Mouse (Mus musculus) MEL (cell line): ENCODE measurements around the gene Chst15. TPM values are rescaled to one million over a fixed set of nuclear protein-coding genes. Genes with fewer than 3 reads are reported as not detected.

Experiments
- DNase-seq: peaks from one replicate; pipeline ENCODE4 v3.0.0; 2011; ENCODE audit warnings: low read depth, low spot score
- H3K27ac ChIP-seq: 2 replicates; pipeline ENCODE4 v1.5.1; 2012; ENCODE audit warnings: low read depth, mild to moderate bottlenecking, control low read depth, low read length, moderate library complexity; ENCODE audit not compliant: control insufficient read depth
- H3K27me3 ChIP-seq, 2 experiments: fragments of 150-350 bp in 1 of 2; sonication (generic) in 1 of 2; 2 replicates each; pipeline ENCODE4 v1.6.1; 2012; ENCODE audit warnings: low read length in 2 of 2, mild to moderate bottlenecking in 2 of 2, improper control_type of control experiment in 1 of 2, moderate library complexity in 1 of 2; ENCODE audit not compliant: insufficient read depth in 2 of 2, control insufficient read depth in 1 of 2
- H3K36me3 ChIP-seq, 2 experiments: 2 replicates each; pipeline ENCODE4 v1.6.1; 2012 to 2014; ENCODE audit warnings: low read length in 2 of 2, improper control_type of control experiment in 1 of 2, inconsistent platforms in 1 of 2, mild to moderate bottlenecking in 1 of 2; ENCODE audit not compliant: insufficient read depth in 2 of 2, control insufficient read depth in 1 of 2
- H3K4me1 ChIP-seq, 2 experiments: fragments of 150-350 bp in 1 of 2; sonication (generic) in 1 of 2; 2 replicates each; pipeline ENCODE4 v1.6.1; 2012; ENCODE audit warnings: low read length in 2 of 2, improper control_type of control experiment in 1 of 2, mild to moderate bottlenecking in 1 of 2; ENCODE audit not compliant: insufficient read depth in 2 of 2, control insufficient read depth in 1 of 2
- H3K4me3 ChIP-seq, 2 experiments: fragments of 150-350 bp in 1 of 2; sonication (generic) in 1 of 2; 2 replicates each; pipeline ENCODE4 v1.5.1; 2012; ENCODE audit warnings: low read depth in 2 of 2, low read length in 2 of 2, mild to moderate bottlenecking in 2 of 2, moderate library complexity in 2 of 2, control low read depth in 1 of 2, improper control_type of control experiment in 1 of 2; ENCODE audit not compliant: control insufficient read depth in 1 of 2, insufficient read depth in 1 of 2
- H3K79me2 ChIP-seq: 2 replicates; pipeline ENCODE4 v1.6.1; 2012; ENCODE audit warnings: mild to moderate bottlenecking, low read length, moderate library complexity; ENCODE audit not compliant: control insufficient read depth, poor library complexity, insufficient read depth
- H3K9ac ChIP-seq: 2 replicates; pipeline ENCODE4 v1.6.1; 2012; ENCODE audit warnings: low read depth, mild to moderate bottlenecking, control low read depth, low read length, moderate library complexity; ENCODE audit not compliant: control insufficient read depth, poor library complexity, severe bottlenecking
- H3K9me3 ChIP-seq: fragments of 150-350 bp; sonication (generic); replicated peaks from 2 replicates; pipeline ENCODE4 v1.6.1; 2012; ENCODE audit warnings: mild to moderate bottlenecking, low read length, improper control_type of control experiment, moderate library complexity; ENCODE audit not compliant: insufficient read depth
- CHD1 ChIP-seq: IDR thresholded peaks from 2 replicates; pipeline ENCODE4 v1.6.1; 2012; ENCODE audit warnings: low read depth, mild to moderate bottlenecking, inconsistent platforms, low read length, improper control_type of control experiment
- CHD2 ChIP-seq: IDR thresholded peaks from 2 replicates; pipeline ENCODE4 v1.6.1; 2011; ENCODE audit warnings: low read length, improper control_type of control experiment
- ELF1 ChIP-seq: IDR thresholded peaks from 2 replicates; pipeline ENCODE4 v1.6.1; 2014; ENCODE audit warnings: low read depth, mild to moderate bottlenecking, inconsistent platforms, low read length, improper control_type of control experiment, moderate library complexity
- GATA1 ChIP-seq: IDR thresholded peaks from 2 replicates; pipeline ENCODE4 v1.6.1; 2011; ENCODE audit warnings: low read depth, low read length, improper control_type of control experiment
- HCFC1 ChIP-seq: IDR thresholded peaks from 2 replicates; pipeline ENCODE4 v1.6.1; 2012; ENCODE audit warnings: low read depth, mild to moderate bottlenecking, inconsistent platforms, low read length, improper control_type of control experiment, moderate library complexity
- JUND ChIP-seq: IDR thresholded peaks from 2 replicates; pipeline ENCODE4 v1.6.1; 2011; ENCODE audit warnings: low read depth, mild to moderate bottlenecking, improper control_type of control experiment, low read length
- KAT2A ChIP-seq: conservative IDR thresholded peaks from 2 replicates; pipeline ENCODE4 v1.6.1; 2012; ENCODE audit warnings: low read depth, low read length, improper control_type of control experiment, inconsistent platforms
- MAFK ChIP-seq: IDR thresholded peaks from 2 replicates; pipeline ENCODE4 v1.6.1; 2011; ENCODE audit warnings: low read depth, mild to moderate bottlenecking, low read length, improper control_type of control experiment, borderline replicate concordance
- MAZ ChIP-seq: IDR thresholded peaks from 2 replicates; pipeline ENCODE4 v1.6.1; 2012; ENCODE audit warnings: low read depth, mild to moderate bottlenecking, inconsistent platforms, low read length, improper control_type of control experiment
- MEF2A ChIP-seq: IDR thresholded peaks from 2 replicates; pipeline ENCODE4 v1.6.1; 2014; ENCODE audit warnings: low read depth, mild to moderate bottlenecking, inconsistent platforms, low read length, improper control_type of control experiment; ENCODE audit not compliant: poor library complexity, insufficient replicate concordance, severe bottlenecking; ENCODE audit errors: extremely low read depth
- MXI1 ChIP-seq: IDR thresholded peaks from 2 replicates; pipeline ENCODE4 v1.6.1; 2011; ENCODE audit warnings: mild to moderate bottlenecking, low read depth, low read length, improper control_type of control experiment
- MYB ChIP-seq: IDR thresholded peaks from 2 replicates; pipeline ENCODE4 v1.6.1; 2011; ENCODE audit warnings: mild to moderate bottlenecking, low read depth, low read length, improper control_type of control experiment
- MYC ChIP-seq: IDR thresholded peaks from 2 replicates; pipeline ENCODE4 v1.6.1; 2011; ENCODE audit warnings: low read depth, mild to moderate bottlenecking, low read length, improper control_type of control experiment, moderate library complexity
- RCOR1 ChIP-seq: IDR thresholded peaks from 2 replicates; pipeline ENCODE4 v1.6.1; 2012; ENCODE audit warnings: low read depth, mild to moderate bottlenecking, inconsistent platforms, low read length, improper control_type of control experiment
- SIN3A ChIP-seq: IDR thresholded peaks from 2 replicates; pipeline ENCODE4 v1.6.1; 2012; ENCODE audit warnings: low read length, improper control_type of control experiment, inconsistent platforms
- SMC3 ChIP-seq: IDR thresholded peaks from 2 replicates; pipeline ENCODE4 v1.6.1; 2011; ENCODE audit warnings: low read depth, low read length, improper control_type of control experiment
- UBTF ChIP-seq: IDR thresholded peaks from 2 replicates; pipeline ENCODE4 v1.6.1; 2012; ENCODE audit warnings: low read depth, mild to moderate bottlenecking, inconsistent platforms, low read length, improper control_type of control experiment, moderate library complexity, borderline replicate concordance; ENCODE audit not compliant: insufficient read depth
- USF1 ChIP-seq: IDR thresholded peaks from 2 replicates; pipeline ENCODE4 v1.6.1; 2014; ENCODE audit warnings: low read depth, mild to moderate bottlenecking, inconsistent platforms, low read length, improper control_type of control experiment, moderate library complexity
- ZC3H11A ChIP-seq: IDR thresholded peaks from 2 replicates; pipeline ENCODE4 v1.6.1; 2012; ENCODE audit warnings: low read depth, mild to moderate bottlenecking, inconsistent platforms, low read length, improper control_type of control experiment
- ZMIZ1 ChIP-seq: IDR thresholded peaks from 2 replicates; pipeline ENCODE4 v1.6.1; 2012; ENCODE audit warnings: low read depth, mild to moderate bottlenecking, inconsistent platforms, low read length, improper control_type of control experiment, moderate library complexity
- ZNF384 ChIP-seq: IDR thresholded peaks from 2 replicates; pipeline ENCODE4 v1.6.1; 2012; ENCODE audit warnings: low read depth, mild to moderate bottlenecking, inconsistent platforms, low read length, improper control_type of control experiment
- polyA plus RNA-seq, 2 experiments: library from polyadenylated mRNA; stranded (reverse) in 1 of 2; unstranded in 1 of 2; fragments of >175 nt in 1 of 2; fragments of >200 nt in 1 of 2; gene quantifications; 2 replicates each; pipeline versions ENCODE4 v1.2.1 to v1.2.4; 2012; ENCODE audit warnings: low replicate concordance in 2 of 2, low read depth in 1 of 2; ENCODE audit not compliant: insufficient read length in 2 of 2, insufficient read depth in 1 of 2, missing spikeins in 1 of 2
- total RNA-seq: library from RNA; depleted of rRNA; stranded (reverse); fragments of 300-350 nt; gene quantifications from 2 replicates; pipeline ENCODE4 v1.2.3, GENCODE M21; 2012

Chst15 gene
- total and polyA plus RNA-seq, 3 experiments, result 14.9 to 18.1 TPM; not detected in 1

DNA sequence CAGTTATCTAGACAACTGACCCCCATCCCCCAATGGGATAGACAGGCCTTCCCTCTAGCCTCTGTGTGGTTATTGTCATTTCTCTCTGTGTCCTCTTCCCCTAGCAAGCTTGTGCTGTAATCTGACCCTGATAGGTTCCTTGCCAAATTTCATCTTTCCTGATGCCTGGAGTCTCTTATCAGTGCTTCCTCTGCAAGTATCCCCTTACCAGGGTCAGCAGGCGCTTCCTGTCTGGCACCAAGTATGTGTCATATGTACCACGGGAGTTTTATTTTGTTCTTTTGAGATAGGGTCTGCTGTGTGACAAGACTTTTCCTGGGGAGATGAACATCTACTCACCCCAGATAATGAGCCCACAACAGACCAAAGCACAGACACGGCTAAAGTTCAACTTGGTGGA lies 38.4 kb downstream of the Chst15 start (continued):
- TF ChIP-seq ZNF384, result no peak

GRCm38 (mm10) chr7:132276287-132276686 lies 40.7 kb downstream of the Chst15 start:
- H3K4me3 ChIP-seq, result no peak overlapping the region
- no peak for DNase-seq
- H3K27me3 ChIP-seq, result no peaks in the 10 kb centered on the region
- no peak overlapping the region for H3K9ac ChIP-seq
- H3K36me3 ChIP-seq, result peaks cover 10 to 17% of the 10 kb centered on the region in 2 experiments
- TF ChIP-seq JUND, result no peak
- no peak for TF ChIP-seq ZMIZ1
- no peak for TF ChIP-seq ZC3H11A
- no peak for TF ChIP-seq MAZ
- TF ChIP-seq RCOR1, result no peak
- TF ChIP-seq SMC3, result no peak
- TF ChIP-seq GATA1, result no peak
- TF ChIP-seq ELF1, result no peak
- no peak for TF ChIP-seq SIN3A
- no peak for TF ChIP-seq MXI1
- no peak for TF ChIP-seq MYB
- no peak for TF ChIP-seq MEF2A
- no peak for TF ChIP-seq CHD1
- H3K9me3 ChIP-seq, result no peaks in the 10 kb centered on the region
- peaks cover 9% of the 10 kb centered on the region; the same call in 1 of the 2 replicates for H3K79me2 ChIP-seq
- H3K27ac ChIP-seq, result no peak overlapping the region
- H3K4me1 ChIP-seq, result peaks cover 6 to 13% of the 10 kb centered on the region in 2 experiments

DNA sequence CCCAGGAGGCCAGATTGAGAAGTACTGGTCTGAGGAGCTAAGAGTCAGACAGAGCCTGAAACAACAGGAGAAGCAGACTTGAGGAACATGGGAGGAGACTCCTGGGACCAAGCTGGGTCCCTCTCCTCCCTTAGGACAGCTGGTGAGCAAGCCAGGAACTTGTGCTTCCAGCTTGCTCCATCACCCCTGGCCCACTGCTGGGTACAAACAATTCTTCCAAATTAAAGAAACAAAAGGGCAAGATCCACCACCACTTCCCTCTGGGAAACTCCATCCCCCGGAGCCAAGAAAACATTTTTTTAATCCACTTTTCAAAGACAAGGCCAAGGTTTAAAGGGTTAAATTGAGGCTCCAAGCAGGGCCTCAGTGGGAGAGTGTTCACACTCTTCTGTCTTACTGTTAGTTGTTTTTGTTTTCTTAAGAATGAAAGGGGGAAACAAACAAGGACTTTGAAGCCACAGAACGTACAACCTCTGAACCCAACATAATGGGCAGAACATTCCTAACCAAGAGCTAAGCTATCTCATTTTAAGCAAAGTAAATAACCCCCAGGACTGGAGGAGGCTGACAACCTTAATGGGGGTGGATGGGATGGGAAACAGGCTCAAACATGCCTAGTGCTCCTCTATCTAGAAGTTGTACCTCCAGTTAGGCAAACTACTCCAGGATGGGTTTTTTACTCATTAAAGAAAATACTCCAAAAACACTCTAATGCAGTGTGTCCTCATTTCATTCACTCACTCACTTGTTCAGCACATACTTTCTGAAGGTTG lies 43.1 kb downstream of the Chst15 start:
- no peaks in the 10 kb centered on the region for H3K9me3 ChIP-seq
- no peak for TF ChIP-seq MAFK
- no peak for TF ChIP-seq MAZ
- no peak for TF ChIP-seq CHD2
- no peak for TF ChIP-seq MEF2A
- TF ChIP-seq HCFC1, result no peak
- no peak for TF ChIP-seq KAT2A
- no peak for TF ChIP-seq USF1
- TF ChIP-seq MXI1, result no peak
- no peak for TF ChIP-seq ZMIZ1
- TF ChIP-seq UBTF, result no peak
- no peak for TF ChIP-seq SMC3
- TF ChIP-seq MYC, result no peak
- TF ChIP-seq SIN3A, result no peak
- no peak overlapping the region for H3K9ac ChIP-seq

More for the DNA sequence above, 43.1 kb downstream of the Chst15 start:
- Histone ChIP-seq H3K36me3 (peaks cover 10 to 14% of the 10 kb centered on the region in 2 experiments), H3K27me3 (no peaks in the 10 kb centered on the region), H3K27ac (no peak overlapping the region), H3K4me1 (peaks cover 6 to 10% of the 10 kb centered on the region in 2 experiments), H3K4me3 (no peak overlapping the region), H3K79me2 (peaks cover 6% of the 10 kb centered on the region; the same call in 1 of the 2 replicates)
- no peak for DNase-seq
